Mouse (Mus musculus) heart, embryonic 14.5 days (tissue): ENCODE measurements around the gene Tpst1. TPM values are rescaled to one million over a fixed set of nuclear protein-coding genes. Genes with fewer than 3 reads are reported as not detected.

ENCODE experiments used
- ATAC-seq: fragments of 200-750 bp; cut with Nextera tagmentation; 2 replicates; pipeline ENCODE4 v1.8.0; 2017; ENCODE audit warnings: low read depth, moderate TSS enrichment; ENCODE audit not compliant: insufficient number of reproducible peaks, insufficient read depth, low FRiP score
- H3K27ac ChIP-seq, 2 experiments: fragments of 200-500 bp in 1 of 2; fragments of 300-500 bp in 1 of 2; sonication (generic) in 1 of 2; replicated peaks in 1 of 2; 2 replicates each; pipeline ENCODE4 v1.5.1; 2012 to 2014; ENCODE audit warnings: low read depth in 2 of 2, low read length in 2 of 2, control low read depth in 1 of 2, mild to moderate bottlenecking in 1 of 2, mixed read lengths in 1 of 2; ENCODE audit not compliant: control insufficient read depth in 1 of 2, insufficient read depth in 1 of 2
- H3K27me3 ChIP-seq: fragments of 300-500 bp; sonication (generic); 2 replicates; pipeline ENCODE4 v1.6.1; 2014; ENCODE audit warnings: mild to moderate bottlenecking, low read length, control low read depth; ENCODE audit not compliant: control insufficient read depth, insufficient read depth
- H3K36me3 ChIP-seq: fragments of 300-500 bp; sonication (generic); 2 replicates; pipeline ENCODE4 v1.6.1; 2014; ENCODE audit warnings: mild to moderate bottlenecking, control low read depth, low read length, mixed read lengths; ENCODE audit not compliant: control insufficient read depth, insufficient read depth
- H3K4me1 ChIP-seq, 2 experiments: fragments of 200-500 bp in 1 of 2; fragments of 300-500 bp in 1 of 2; sonication (generic) in 1 of 2; 2 replicates each; pipeline ENCODE4 v1.6.1; 2012 to 2014; ENCODE audit warnings: low read length in 2 of 2, control low read depth in 1 of 2, mixed read lengths in 1 of 2; ENCODE audit not compliant: control insufficient read depth in 2 of 2, insufficient read depth in 2 of 2
- H3K4me2 ChIP-seq: fragments of 300-500 bp; sonication (generic); 2 replicates; pipeline ENCODE4 v1.6.1; 2014; ENCODE audit warnings: mild to moderate bottlenecking, low read length
- H3K4me3 ChIP-seq, 2 experiments: fragments of 200-500 bp in 1 of 2; fragments of 300-500 bp in 1 of 2; sonication (generic) in 1 of 2; 2 replicates each; pipeline ENCODE4 v1.5.1; 2012 to 2014; ENCODE audit warnings: low read length in 2 of 2, mild to moderate bottlenecking in 2 of 2, control low read depth in 1 of 2, low read depth in 1 of 2, moderate library complexity in 1 of 2; ENCODE audit not compliant: control insufficient read depth in 1 of 2, insufficient read depth in 1 of 2
- H3K9ac ChIP-seq: fragments of 300-500 bp; sonication (generic); 2 replicates; pipeline ENCODE4 v1.6.1; 2014; ENCODE audit warnings: mild to moderate bottlenecking, low read length
- H3K9me3 ChIP-seq: fragments of 300-500 bp; sonication (generic); 2 replicates; pipeline ENCODE4 v1.6.1; 2016; ENCODE audit warnings: low read length, control low read depth; ENCODE audit not compliant: control insufficient read depth
- WGBS: fragments of 180-500 bp; shearing (Covaris S2); extraction: QIAGEN DNeasy Blood & Tissue Kit; methylation state at CpG from one replicate; pipeline ENCODE4 v1.1.7; 2014; 5-methylcytosine and 5-hydroxymethylcytosine counted together
- polyA plus RNA-seq: library from polyadenylated mRNA; unstranded; fragments of >200 nt; fragmentation: Nextera tagmentation; extraction: Ambion mirVana; gene quantifications from 2 replicates; pipeline ENCODE4 v1.2.1, GENCODE M21; 2014

Gene Tpst1
- polyA plus RNA-seq, 1 experiment from 2014 or later: 24.5 TPM

- no peak overlapping the region for H3K27ac ChIP-seq
- ATAC-seq: no peak
Observed at GRCm38 (mm10) chr5:130163670-130164069, 90.5 kb downstream of the Tpst1 start.

DNA sequence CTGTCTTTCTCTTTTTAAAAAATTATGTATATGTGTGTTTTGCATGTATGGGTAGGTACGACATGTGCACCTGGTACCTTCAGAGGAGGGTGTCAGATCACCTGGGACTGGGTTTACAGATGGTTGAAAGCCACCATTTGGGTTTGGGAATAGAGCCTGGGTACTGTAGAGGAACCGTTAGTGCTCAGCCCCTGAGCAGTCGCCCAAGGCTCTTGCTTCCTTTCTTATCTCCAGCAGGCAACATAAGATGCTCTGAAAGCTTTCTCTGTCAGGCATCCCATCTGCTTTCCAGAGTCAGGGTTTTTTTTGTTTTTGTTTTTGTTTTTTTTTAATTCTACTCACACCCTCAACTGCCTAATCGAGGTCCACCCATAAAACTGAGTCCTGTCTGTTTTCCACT is 92.1 kb downstream of the Tpst1 start:
- no peaks in the 10 kb centered on the region for H3K36me3 ChIP-seq
- no peaks in the 10 kb centered on the region for H3K9me3 ChIP-seq
- no peak for ATAC-seq
- peaks cover 2 to 5% of the 10 kb centered on the region in 2 experiments; a peak in 1 of 4 replicates for H3K4me1 ChIP-seq
- H3K27me3 ChIP-seq: no peaks in the 10 kb centered on the region; the same call in 1 of the 2 replicates
- no peak overlapping the region for H3K27ac ChIP-seq
- 55% methylated on average over 4 of the region's 4 CpGs for WGBS
- H3K4me2 ChIP-seq: no peak overlapping the region
- no peak overlapping the region for H3K9ac ChIP-seq
- no peak overlapping the region for H3K4me3 ChIP-seq

More at GRCm38 (mm10) chr5:130163670-130164069, 90.5 kb downstream of the Tpst1 start:
- 4% methylated on average over 7 of the region's 7 CpGs for WGBS
- Histone ChIP-seq H3K9me3 (no peaks in the 10 kb centered on the region), H3K27me3 (no peaks in the 10 kb centered on the region; the same call in 1 of the 2 replicates), H3K4me1 (no peaks in the 10 kb centered on the region), H3K36me3 (no peaks in the 10 kb centered on the region), H3K4me2 (no peak overlapping the region), H3K9ac (no peak overlapping the region), H3K4me3 (no peak overlapping the region)

GRCm38 (mm10) chr5:130169109-130169508 is 96.0 kb downstream of the Tpst1 start:
- Histone ChIP-seq H3K4me1 (peaks cover 8 to 30% of the 10 kb centered on the region in 2 experiments), H3K9me3 (no peaks in the 10 kb centered on the region), H3K36me3 (no peaks in the 10 kb centered on the region), H3K4me3 (no peak overlapping the region), H3K27ac (no peak overlapping the region), H3K4me2 (no peak overlapping the region), H3K27me3 (no peaks in the 10 kb centered on the region), H3K9ac (no peak overlapping the region)
- 7% methylated on average over 6 of the region's 6 CpGs for WGBS
- ATAC-seq: no peak

DNA sequence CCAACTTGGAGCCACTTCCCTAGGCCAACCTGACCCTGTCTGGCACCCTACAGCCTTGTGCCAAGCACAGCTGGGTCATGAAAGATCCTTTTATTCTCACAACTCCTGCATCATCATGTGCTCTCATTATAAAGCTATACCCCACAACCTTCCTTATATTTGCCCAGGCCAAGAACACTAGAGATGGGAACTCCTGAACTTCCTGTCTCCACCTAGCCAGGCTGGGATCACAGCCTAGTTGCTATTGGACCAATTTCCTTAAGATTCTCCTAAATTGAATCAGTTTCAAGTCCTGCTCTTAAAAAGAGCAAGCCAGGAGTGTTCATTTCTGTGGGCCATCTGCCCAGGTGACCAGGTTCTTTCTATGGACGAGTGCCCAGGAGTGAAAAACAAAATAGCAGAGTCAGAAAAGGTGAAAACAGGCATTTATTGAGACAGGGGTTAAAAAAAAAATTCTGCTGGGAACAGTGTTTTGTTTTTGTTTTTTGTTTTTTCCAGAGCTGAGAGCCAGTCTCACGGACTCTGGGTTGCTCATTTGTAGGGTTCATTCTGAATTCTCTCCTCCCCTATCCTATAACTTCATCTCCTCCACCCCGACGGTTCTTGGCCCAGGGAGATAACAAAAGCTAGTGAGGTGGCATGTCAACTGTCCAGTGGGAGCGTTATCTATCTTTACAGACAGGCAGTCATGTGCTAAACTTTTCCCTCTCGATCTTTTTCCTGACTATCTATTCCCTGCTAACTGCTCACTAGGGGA is 97.7 kb downstream of the Tpst1 start:
- peak overlapping the region; percentile 77 to 88 for H3K4me3 ChIP-seq
- H3K27ac ChIP-seq: peak overlapping the region; percentile 91 to 94
- peak overlapping the region; percentile 85 for H3K4me2 ChIP-seq
- WGBS: 7% methylated on average over 6 of the region's 6 CpGs
- H3K9me3 ChIP-seq: no peaks in the 10 kb centered on the region
- H3K4me1 ChIP-seq: peaks cover 8 to 30% of the 10 kb centered on the region in 2 experiments
- no peaks in the 10 kb centered on the region for H3K36me3 ChIP-seq
- no peak for ATAC-seq
- H3K27me3 ChIP-seq: no peaks in the 10 kb centered on the region
- peak overlapping the region; percentile 90 for H3K9ac ChIP-seq

GRCm38 (mm10) chr5:130171423-130171954 is 98.4 kb downstream of the Tpst1 start, which contains the start of gene Rabgef1:
TSS of gene Rabgef1 (plus strand) at chr5:130171798.
- H3K4me1 ChIP-seq: peaks cover 8 to 30% of the 10 kb centered on the region in 2 experiments
- no peaks in the 10 kb centered on the region for H3K36me3 ChIP-seq
- H3K4me3 ChIP-seq: peak within 1 kb of the TSS; percentile 77 to 88
- H3K4me2 ChIP-seq: peak within 1 kb of the TSS; percentile 85
- H3K27me3 ChIP-seq: no peaks in the 10 kb centered on the region
- peak within 1 kb of the TSS; percentile 91 to 94 for H3K27ac ChIP-seq
- no peaks in the 10 kb centered on the region for H3K9me3 ChIP-seq
- peak within 1 kb of the TSS; percentile 90 for H3K9ac ChIP-seq
- peak; percentile 93 for ATAC-seq
- WGBS: under 1% methylated on average over 45 of the region's 62 CpGs

DNA sequence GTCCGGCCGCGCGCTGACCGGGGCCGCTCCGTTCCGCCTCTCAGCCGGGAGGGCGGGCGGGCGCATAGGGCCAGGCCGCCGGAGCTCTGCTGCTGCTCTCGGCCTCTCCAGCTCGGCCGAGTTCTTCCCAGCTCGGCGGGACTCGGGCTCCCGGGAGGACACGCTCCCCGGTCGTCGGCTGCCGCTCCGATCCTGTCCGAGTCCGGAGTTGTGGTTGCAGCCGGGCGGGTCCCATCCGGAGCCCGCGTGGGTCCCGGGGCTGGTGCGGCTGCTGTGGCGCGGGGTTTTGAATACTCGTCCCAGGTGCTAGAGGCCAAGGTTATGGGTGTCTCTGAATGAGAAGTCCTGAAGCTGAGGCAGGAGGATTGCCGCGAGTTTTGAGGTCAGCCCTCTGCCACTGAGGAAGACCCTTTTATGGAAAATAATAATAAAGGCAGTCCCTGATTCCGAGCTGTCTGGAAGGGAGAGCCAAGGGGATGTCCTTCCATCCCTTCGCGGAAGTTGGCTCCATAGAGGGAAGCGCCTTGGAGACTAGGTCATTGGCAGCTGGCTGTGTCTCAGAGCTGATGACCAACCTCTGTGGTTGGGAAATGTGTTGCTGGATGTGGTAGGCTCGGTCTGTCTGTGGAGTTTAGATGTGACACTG is 99.0 kb downstream of the Tpst1 start:
- Histone ChIP-seq H3K27ac (peak overlapping the region; percentile 48 to 91), H3K4me1 (peaks cover 8 to 30% of the 10 kb centered on the region in 2 experiments), H3K4me2 (peak overlapping the region; percentile 72), H3K9ac (peak overlapping the region; percentile 90), H3K4me3 (peak overlapping the region; percentile 77 to 88), H3K36me3 (no peaks in the 10 kb centered on the region), H3K9me3 (no peaks in the 10 kb centered on the region), H3K27me3 (no peaks in the 10 kb centered on the region)
- WGBS: under 1% methylated on average over 40 of the region's 46 CpGs
- ATAC-seq: no peak

DNA sequence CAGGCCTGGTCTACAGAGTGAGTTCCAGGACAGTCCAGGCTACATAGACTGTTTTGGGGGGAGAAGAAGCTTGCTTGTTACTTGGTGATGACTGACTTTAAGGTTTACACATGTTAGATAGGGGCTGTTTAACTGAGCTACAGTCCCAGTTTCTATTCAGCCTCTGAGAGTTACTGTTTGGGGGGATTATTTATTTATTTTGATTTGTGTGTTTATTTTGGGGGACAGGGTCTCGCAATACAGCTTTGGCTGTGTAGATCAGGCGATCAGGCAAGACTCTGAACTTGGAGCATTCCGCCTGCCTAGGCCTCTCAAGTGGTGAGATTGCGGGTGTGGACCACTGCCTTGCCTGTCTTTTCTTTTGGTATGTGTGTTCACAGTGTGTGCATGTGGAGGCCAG is 99.9 kb downstream of the Tpst1 start:
- Histone ChIP-seq H3K36me3 (no peaks in the 10 kb centered on the region), H3K27ac (no peak overlapping the region), H3K9me3 (no peaks in the 10 kb centered on the region), H3K4me1 (peaks cover 8 to 33% of the 10 kb centered on the region in 2 experiments), H3K4me3 (peak overlapping the region in 1 of 2 experiments; percentile 88; a peak in 2 of 4 replicates), H3K9ac (peak overlapping the region; percentile 90; the same call in 1 of the 2 replicates), H3K27me3 (no peaks in the 10 kb centered on the region), H3K4me2 (peak overlapping the region; percentile 72)
- no peak for ATAC-seq
- WGBS: 71% methylated on average over 4 of the region's 4 CpGs
